Mouse (Mus musculus) stomach, embryonic 15.5 days (tissue): ENCODE data around the gene Tsc22d3. TPM values are rescaled to one million over a fixed set of nuclear protein-coding genes. Genes with fewer than 3 reads are reported as not detected.

Experiments used
- ATAC-seq: fragments of 200-750 bp; cut with Nextera tagmentation; 2 replicates; pipeline ENCODE4 v1.8.0; 2017; ENCODE audit warnings: low read depth, moderate number of reproducible peaks, moderate TSS enrichment; ENCODE audit not compliant: insufficient read depth, low FRiP score
- H3K27ac ChIP-seq: fragments of 300-500 bp; sonication (generic); 2 replicates; pipeline ENCODE4 v1.5.1; 2015; ENCODE audit warnings: mild to moderate bottlenecking, inconsistent platforms
- H3K27me3 ChIP-seq: fragments of 300-500 bp; sonication (generic); replicated peaks from 2 replicates; pipeline ENCODE4 v1.6.1; 2015; ENCODE audit warnings: inconsistent platforms
- H3K36me3 ChIP-seq: fragments of 300-500 bp; sonication (generic); 2 replicates; pipeline ENCODE4 v1.6.1; 2015; ENCODE audit warnings: inconsistent platforms
- H3K4me1 ChIP-seq: fragments of 300-500 bp; sonication (generic); 2 replicates; pipeline ENCODE4 v1.6.1; 2015; ENCODE audit warnings: inconsistent platforms
- H3K4me2 ChIP-seq: fragments of 300-500 bp; sonication (generic); 2 replicates; pipeline ENCODE4 v1.6.1; 2015; ENCODE audit warnings: mild to moderate bottlenecking, inconsistent platforms
- H3K4me3 ChIP-seq: fragments of 300-500 bp; sonication (generic); replicated peaks from 2 replicates; pipeline ENCODE4 v1.5.1; 2015; ENCODE audit warnings: inconsistent platforms
- H3K9ac ChIP-seq: fragments of 300-500 bp; sonication (generic); 2 replicates; pipeline ENCODE4 v1.6.1; 2015; ENCODE audit warnings: inconsistent platforms
- H3K9me3 ChIP-seq: fragments of 300-500 bp; sonication (generic); 2 replicates; pipeline ENCODE4 v1.6.1; 2016; ENCODE audit warnings: inconsistent platforms
- WGBS: fragments of 180-500 bp; shearing (Covaris S2); methylation state at CpG from one replicate; pipeline ENCODE4 v1.1.7; 2015; 5-methylcytosine and 5-hydroxymethylcytosine counted together
- polyA plus RNA-seq: library from polyadenylated mRNA; unstranded; fragments of >200 nt; fragmentation: Nextera tagmentation; extraction: Ambion mirVana; gene quantifications from 2 replicates; pipeline ENCODE4 v1.2.1, GENCODE M21; 2015

Tsc22d3 gene
- polyA plus RNA-seq, 1 experiment from 2014 or later, result 79.0 TPM

DNA sequence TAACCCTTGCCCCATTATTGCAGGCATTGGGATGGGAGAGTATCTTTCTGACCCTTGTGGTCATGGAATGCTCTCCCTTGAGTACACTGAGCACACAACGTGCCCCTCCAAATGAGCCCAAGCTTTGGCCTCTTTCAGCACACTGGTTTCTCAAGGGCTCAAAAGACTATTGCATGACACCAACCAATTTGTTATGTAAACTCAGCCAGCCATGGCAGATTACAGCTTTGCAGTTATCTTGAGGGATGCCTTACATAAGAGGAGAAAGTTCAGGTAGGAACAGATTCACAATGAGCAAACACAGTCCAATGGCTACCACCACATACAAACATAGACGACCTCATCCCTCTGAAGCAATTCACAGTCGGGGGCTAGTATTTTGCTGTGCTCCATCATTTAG is 9.3 kb downstream of the Tsc22d3 start:
- Histone ChIP-seq H3K9me3 (no peaks in the 10 kb centered on the region), H3K4me3 (no peak overlapping the region), H3K4me1 (no peaks in the 10 kb centered on the region), H3K27me3 (no peaks in the 10 kb centered on the region; the same call in 1 of the 2 replicates), H3K9ac (no peak overlapping the region), H3K36me3 (no peaks in the 10 kb centered on the region), H3K27ac (no peak overlapping the region), H3K4me2 (no peak overlapping the region)
- no peak for ATAC-seq
- 72% methylated on average over 3 of the region's 3 CpGs for WGBS

DNA sequence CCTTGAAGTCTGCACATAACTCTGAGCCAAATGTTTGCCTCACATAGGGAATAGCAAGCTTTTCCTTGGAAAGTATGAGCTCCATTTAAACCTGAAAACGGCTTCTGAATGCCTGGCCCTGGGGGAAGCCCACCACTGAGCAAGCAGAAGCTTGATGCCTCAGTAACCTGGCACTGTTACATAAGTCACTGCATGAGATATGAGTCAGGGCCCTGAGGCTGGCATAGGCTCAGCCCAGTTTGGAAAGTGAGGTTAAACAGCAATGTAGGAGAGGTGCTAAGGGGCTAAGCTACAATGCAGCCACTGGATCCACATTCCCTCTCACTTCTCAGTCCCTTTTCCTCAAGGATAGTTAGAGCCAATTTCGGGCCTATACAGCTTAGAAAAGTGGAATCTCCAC is 10.3 kb downstream of the Tsc22d3 start:
- Histone ChIP-seq H3K27ac (no peak overlapping the region), H3K4me1 (no peaks in the 10 kb centered on the region), H3K4me2 (no peak overlapping the region), H3K9me3 (no peaks in the 10 kb centered on the region), H3K27me3 (no peaks in the 10 kb centered on the region; the same call in 1 of the 2 replicates), H3K9ac (no peak overlapping the region), H3K36me3 (no peaks in the 10 kb centered on the region), H3K4me3 (no peak overlapping the region)
- WGBS, result 73% methylated on average over 2 of the region's 2 CpGs
- ATAC-seq, result no peak

DNA sequence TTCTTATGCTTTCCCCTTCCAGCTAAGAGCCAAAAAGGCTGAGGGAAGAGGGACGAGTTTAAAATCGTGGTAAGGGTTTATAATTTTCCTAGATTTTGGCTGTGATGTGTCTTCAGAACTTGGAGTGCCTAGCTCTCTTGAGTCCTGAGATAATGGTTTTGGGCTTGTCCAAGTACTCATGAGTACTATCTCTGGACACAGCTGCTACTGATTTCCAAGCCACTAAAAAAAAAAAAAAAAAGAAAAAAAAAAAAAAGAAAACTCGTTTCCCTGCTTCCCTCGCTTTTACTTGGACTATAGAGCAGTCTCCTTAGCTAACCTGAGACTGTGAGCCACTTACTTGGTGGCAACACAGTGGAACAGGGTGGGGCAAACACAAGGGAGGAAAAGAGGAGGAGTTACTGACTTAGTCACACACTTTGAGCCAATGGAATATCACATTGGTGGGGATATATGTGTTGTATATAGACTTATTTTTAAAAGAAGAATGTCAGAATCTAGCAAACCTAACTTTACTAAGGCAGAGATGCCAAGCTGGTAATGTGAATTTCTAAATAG is 11.2 kb downstream of the Tsc22d3 start:
- Histone ChIP-seq H3K27me3 (no peaks in the 10 kb centered on the region; the same call in 1 of the 2 replicates), H3K9ac (no peak overlapping the region), H3K27ac (no peak overlapping the region), H3K4me2 (no peak overlapping the region), H3K9me3 (no peaks in the 10 kb centered on the region), H3K4me3 (no peak overlapping the region), H3K4me1 (no peaks in the 10 kb centered on the region), H3K36me3 (no peaks in the 10 kb centered on the region)
- WGBS, result 70% methylated on average over 4 of the region's 4 CpGs
- no peak for ATAC-seq

DNA sequence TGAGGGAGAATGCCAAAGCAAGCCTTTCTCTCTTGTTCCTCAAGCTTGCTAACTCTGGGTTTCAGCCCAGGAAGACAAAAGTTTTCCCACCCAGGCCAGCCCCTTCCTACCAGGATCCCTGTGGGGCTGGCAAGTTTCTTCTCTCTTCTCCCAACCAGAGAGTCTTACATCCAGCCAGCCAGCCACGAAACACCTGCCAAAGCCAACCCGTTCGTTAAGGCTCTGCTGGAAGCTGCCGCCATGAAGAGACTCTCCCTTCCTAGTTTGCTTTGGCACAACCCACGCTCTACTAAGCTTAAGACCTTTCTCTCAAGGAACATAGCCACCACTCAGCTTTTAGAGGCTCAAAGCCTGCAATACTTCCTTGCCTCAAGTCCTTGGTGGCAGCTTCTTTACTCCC is 11.9 kb downstream of the Tsc22d3 start:
- ATAC-seq, result no peak
- Histone ChIP-seq H3K9me3 (no peaks in the 10 kb centered on the region), H3K4me3 (no peak overlapping the region), H3K4me1 (no peaks in the 10 kb centered on the region), H3K27me3 (no peaks in the 10 kb centered on the region; the same call in 1 of the 2 replicates), H3K4me2 (no peak overlapping the region), H3K36me3 (no peaks in the 10 kb centered on the region), H3K9ac (no peak overlapping the region), H3K27ac (no peak overlapping the region)
- WGBS, result 77% methylated on average over 5 of the region's 5 CpGs

DNA sequence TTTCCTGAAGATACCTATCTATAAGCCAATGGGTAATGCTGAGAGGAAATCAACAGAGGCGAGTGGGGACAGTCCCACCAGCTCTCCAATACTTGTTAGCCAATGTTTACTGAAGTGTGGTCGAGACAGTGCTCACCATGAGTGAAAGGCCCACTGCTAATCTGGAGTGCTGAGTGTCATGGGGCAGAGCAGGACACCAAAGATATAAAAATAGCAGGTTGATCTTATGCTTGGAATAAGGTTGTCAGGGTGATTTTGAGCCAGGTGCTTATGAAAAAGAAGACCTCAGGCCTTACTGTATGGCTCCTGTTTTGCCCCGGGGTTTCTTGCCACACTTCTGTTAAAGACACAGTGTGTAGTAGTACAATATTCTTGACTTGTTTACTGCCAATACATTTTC is 20.0 kb downstream of the Tsc22d3 start:
- no peak overlapping the region for H3K4me3 ChIP-seq
- H3K27ac ChIP-seq, result no peak overlapping the region
- no peak for ATAC-seq
- H3K4me2 ChIP-seq, result no peak overlapping the region
- WGBS, result 59% methylated on average over 3 of the region's 3 CpGs
- H3K4me1 ChIP-seq, result no peaks in the 10 kb centered on the region
- H3K27me3 ChIP-seq, result peaks cover 22% of the 10 kb centered on the region; the same call in 1 of the 2 replicates
- H3K9ac ChIP-seq, result no peak overlapping the region
- no peaks in the 10 kb centered on the region for H3K9me3 ChIP-seq
- no peaks in the 10 kb centered on the region for H3K36me3 ChIP-seq

DNA sequence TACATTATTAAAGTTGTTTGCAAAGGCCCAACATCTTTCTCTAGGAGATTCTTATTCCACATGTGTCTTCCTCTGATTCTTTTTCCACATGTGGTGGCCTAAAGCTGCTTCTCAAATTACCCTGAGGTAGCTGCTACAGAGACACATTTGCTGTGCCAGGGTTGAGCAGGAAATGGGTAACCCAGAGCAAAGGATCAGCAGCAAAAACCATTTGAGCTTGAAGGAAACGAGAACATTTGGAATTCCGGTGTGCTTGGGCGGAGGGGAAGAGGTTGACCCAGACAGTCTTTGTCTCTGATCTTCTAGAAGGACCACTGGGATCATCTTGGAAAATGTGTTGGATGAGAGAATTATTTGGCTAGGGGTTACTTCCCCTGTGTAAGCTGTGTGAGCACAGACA is 24.8 kb downstream of the Tsc22d3 start:
- WGBS, result 68% methylated on average over 3 of the region's 3 CpGs

DNA sequence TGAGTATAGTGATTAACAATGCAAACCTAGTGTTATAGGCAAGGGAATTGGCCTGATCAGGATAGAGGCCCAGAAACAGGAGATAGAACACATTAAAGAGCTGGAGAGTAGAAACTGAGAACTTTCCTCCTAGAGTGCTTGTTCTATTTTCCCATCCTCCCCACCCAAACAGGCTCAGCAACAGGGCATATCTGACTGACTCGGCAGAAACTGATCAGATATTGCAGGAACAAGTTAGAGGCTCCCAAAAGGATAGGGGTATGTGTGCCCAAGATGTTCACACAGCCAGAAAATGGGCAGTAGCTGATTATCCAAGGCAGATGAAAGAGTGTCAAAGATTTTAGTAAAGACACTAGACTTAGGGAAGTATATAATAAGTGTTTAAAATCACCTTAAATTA is 25.3 kb downstream of the Tsc22d3 start:
- no peak overlapping the region for H3K4me2 ChIP-seq
- WGBS, result 71% methylated on average over 1 of the region's 1 CpGs
- no peak overlapping the region for H3K27ac ChIP-seq
- no peak overlapping the region for H3K9ac ChIP-seq
- H3K27me3 ChIP-seq, result peaks cover 16% of the 10 kb centered on the region; the same call in 1 of the 2 replicates
- no peak overlapping the region for H3K4me3 ChIP-seq
- H3K9me3 ChIP-seq, result no peaks in the 10 kb centered on the region
- ATAC-seq, result no peak
- no peaks in the 10 kb centered on the region for H3K36me3 ChIP-seq
- H3K4me1 ChIP-seq, result no peaks in the 10 kb centered on the region

More for the DNA sequence above, 24.8 kb downstream of the Tsc22d3 start:
- peaks cover 16% of the 10 kb centered on the region; the same call in 1 of the 2 replicates for H3K27me3 ChIP-seq
- no peak overlapping the region for H3K9ac ChIP-seq
- H3K27ac ChIP-seq, result no peak overlapping the region
- no peaks in the 10 kb centered on the region for H3K4me1 ChIP-seq
- H3K9me3 ChIP-seq, result no peaks in the 10 kb centered on the region
- H3K4me3 ChIP-seq, result no peak overlapping the region
- no peak overlapping the region for H3K4me2 ChIP-seq
- ATAC-seq, result no peak
- no peaks in the 10 kb centered on the region for H3K36me3 ChIP-seq

DNA sequence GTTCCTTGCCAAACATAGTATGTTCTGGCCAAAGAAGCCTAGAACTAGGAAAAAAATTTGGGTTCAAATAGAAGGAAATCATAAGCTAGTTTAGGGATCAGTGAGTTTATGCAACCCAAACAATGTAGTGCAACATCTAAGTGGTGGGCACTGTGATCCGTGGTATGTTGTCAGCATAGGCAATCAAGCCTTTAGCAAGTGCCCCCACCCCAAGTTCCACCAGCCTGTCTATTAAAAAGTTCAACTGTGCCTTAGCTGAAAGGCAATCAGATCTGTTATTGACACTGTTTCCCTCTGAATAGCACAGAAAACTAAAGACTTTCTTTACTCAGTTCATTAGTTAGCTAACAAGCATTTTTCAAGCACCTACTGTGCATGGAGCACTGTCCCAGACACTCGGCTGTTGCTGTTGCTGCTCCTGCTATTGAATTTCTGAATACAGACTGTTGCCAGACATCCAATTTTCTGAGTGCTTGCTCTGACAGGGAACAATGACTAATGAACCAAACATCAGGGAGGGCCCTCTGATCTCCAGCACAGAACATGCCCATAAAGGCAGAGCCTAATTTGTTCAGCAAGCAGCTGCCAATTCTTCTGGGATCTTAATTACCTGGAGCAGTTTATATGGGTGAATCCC is 27.6 kb downstream of the Tsc22d3 start:
- no peak for ATAC-seq
- H3K27me3 ChIP-seq, result peaks cover 19% of the 10 kb centered on the region; the same call in 1 of the 2 replicates
- no peaks in the 10 kb centered on the region for H3K9me3 ChIP-seq
- no peaks in the 10 kb centered on the region for H3K4me1 ChIP-seq
- WGBS, result 48% methylated on average over 2 of the region's 2 CpGs
- no peak overlapping the region for H3K9ac ChIP-seq
- H3K4me2 ChIP-seq, result no peak overlapping the region
- no peaks in the 10 kb centered on the region for H3K36me3 ChIP-seq
- no peak overlapping the region for H3K4me3 ChIP-seq
- H3K27ac ChIP-seq, result no peak overlapping the region

DNA sequence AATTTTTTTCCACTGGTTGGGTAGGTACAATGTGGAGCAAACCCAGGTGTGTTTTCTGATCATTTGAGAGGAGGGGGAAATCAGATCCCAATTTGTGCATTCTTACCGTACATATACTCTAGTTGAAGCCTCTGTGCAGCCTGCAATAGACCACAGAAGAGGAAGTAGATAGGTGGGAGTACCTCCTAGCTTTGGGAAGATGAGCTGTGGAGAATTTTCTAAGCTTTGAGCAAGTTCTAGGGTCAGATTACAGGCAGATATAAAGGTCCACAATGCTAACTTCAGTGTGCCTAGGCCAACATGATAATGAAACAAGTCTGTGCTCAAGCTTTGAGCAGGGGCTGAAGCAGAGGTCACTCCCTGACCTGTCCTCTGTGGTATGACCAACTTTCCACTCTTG is 30.9 kb downstream of the Tsc22d3 start:
- H3K9ac ChIP-seq, result no peak overlapping the region
- 75% methylated on average over 1 of the region's 1 CpGs for WGBS
- H3K4me2 ChIP-seq, result no peak overlapping the region
- H3K27me3 ChIP-seq, result peaks cover 3% of the 10 kb centered on the region; the same call in 1 of the 2 replicates
- H3K27ac ChIP-seq, result no peak overlapping the region
- no peaks in the 10 kb centered on the region for H3K36me3 ChIP-seq
- no peak for ATAC-seq
- H3K9me3 ChIP-seq, result no peaks in the 10 kb centered on the region
- no peaks in the 10 kb centered on the region for H3K4me1 ChIP-seq
- H3K4me3 ChIP-seq, result no peak overlapping the region

DNA sequence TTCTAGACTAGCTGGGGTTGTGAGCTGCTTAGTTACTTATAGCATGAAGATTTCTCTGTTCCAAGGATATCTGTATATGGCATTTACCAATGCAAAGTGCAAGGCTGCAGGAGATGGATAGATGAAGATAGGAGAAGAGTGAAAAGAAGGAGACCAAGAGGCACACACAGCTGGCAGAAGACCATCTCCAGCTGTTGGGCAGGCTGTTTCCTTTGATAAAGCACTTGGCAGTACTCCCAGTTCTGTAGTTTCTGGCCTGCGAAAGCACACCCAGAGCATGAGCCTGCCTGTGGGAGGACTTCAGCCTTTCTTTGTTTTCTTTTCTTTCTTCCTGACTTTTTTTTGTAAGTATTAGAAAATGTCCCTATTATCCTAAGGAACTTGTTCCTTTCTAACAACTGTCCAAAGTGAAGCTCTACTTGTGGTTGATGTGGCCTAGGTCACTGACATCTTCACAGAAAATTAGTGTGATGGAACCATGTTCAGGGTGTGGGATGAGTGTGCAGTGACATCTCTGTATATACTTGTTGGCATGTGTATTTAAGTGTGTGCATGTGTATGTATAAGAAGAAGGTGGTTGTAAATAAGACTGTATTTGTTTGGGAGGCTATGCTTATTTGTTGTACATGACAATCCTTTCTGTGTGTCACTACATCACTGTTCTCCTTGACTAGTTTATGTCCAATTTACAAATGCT is 32.6 kb downstream of the Tsc22d3 start:
- H3K4me2 ChIP-seq, result no peak overlapping the region
- no peaks in the 10 kb centered on the region for H3K36me3 ChIP-seq
- 35% methylated on average over 1 of the region's 1 CpGs for WGBS
- no peak overlapping the region for H3K9ac ChIP-seq
- no peak overlapping the region for H3K27ac ChIP-seq
- H3K9me3 ChIP-seq, result no peaks in the 10 kb centered on the region
- H3K27me3 ChIP-seq, result 0 out of 2 replicates have a peak, but pooled peaks cover 3% of the 10 kb centered on the region
- no peak for ATAC-seq
- H3K4me1 ChIP-seq, result no peaks in the 10 kb centered on the region
- H3K4me3 ChIP-seq, result no peak overlapping the region

DNA sequence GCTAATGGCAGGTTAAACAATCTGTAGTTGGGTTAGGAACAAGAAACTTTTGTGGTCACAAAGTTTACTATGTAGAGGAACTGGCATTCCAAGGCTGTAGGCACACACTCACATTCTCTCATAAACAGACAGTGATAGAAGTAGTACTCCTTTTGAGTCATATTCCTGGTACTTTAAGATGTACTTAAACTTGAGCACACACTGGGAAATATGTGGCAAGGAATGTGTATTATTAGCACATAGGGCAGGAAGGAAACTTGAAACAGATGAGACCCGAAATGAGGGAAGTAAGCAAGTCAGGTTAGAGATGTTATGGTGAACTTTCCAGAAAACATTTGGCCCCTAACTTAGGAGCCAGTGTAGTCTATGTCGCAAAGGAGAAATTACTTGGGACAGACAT is 34.7 kb downstream of the Tsc22d3 start:
- Histone ChIP-seq H3K27ac (no peak overlapping the region), H3K27me3 (0 out of 2 replicates have a peak, but pooled peaks cover 3% of the 10 kb centered on the region), H3K36me3 (no peaks in the 10 kb centered on the region), H3K9ac (no peak overlapping the region), H3K9me3 (no peaks in the 10 kb centered on the region), H3K4me1 (no peaks in the 10 kb centered on the region), H3K4me3 (no peak overlapping the region), H3K4me2 (no peak overlapping the region)
- ATAC-seq, result no peak
- WGBS, result 78% methylated on average over 2 of the region's 2 CpGs

DNA sequence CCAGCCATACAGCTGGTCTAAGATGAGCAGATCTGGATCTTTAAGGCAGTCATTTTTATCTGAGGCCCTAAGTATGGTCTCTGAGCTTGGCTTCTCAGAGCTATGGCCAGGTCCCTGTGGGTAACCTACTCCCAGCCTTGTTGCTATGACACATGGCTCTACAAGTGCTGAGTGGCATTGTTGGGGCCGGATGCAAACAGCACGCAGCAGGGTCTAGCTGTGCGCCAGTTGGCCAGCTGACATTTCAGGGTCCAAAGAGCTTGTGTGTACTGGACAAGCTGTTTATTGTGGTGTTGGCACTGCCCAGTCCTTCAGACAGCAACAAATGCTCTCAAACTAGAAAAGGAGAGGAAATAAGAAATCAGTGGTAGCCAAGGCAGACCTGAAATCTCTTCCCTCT is 35.2 kb downstream of the Tsc22d3 start:
- no peak overlapping the region for H3K9ac ChIP-seq
- H3K9me3 ChIP-seq, result no peaks in the 10 kb centered on the region
- no peak overlapping the region for H3K4me2 ChIP-seq
- H3K4me1 ChIP-seq, result no peaks in the 10 kb centered on the region
- no peak overlapping the region for H3K4me3 ChIP-seq
- no peaks in the 10 kb centered on the region for H3K36me3 ChIP-seq
- 92% methylated on average over 3 of the region's 3 CpGs for WGBS
- H3K27ac ChIP-seq, result no peak overlapping the region
- H3K27me3 ChIP-seq, result 0 out of 2 replicates have a peak, but pooled peaks cover 3% of the 10 kb centered on the region
- no peak for ATAC-seq
